Mouse (Mus musculus): ENCODE data around the gene Shisa2.

Shisa2 gene

GRCm38 (mm10) chr14:59625158-59625805, at the start of gene Shisa2:
TSS of gene Shisa2 (plus strand) at chr14:59625308.
- in situ Hi-C loops (cut with MboI; ENCODE audit: low sequenced_read_pairs): no loop called here

- in situ Hi-C loops (cut with MboI; ENCODE audit: low sequenced_read_pairs): no loop called here
Observed at GRCm38 (mm10) chr14:59576385-59576784, 48.7 kb upstream of the Shisa2 start.

- in situ Hi-C loops (cut with MboI; ENCODE audit: low sequenced_read_pairs): no loop called here
Observed at GRCm38 (mm10) chr14:59590614-59591013, 34.5 kb upstream of the Shisa2 start.

GRCm38 (mm10) chr14:59591901-59592300, 33.2 kb upstream of the Shisa2 start:
- in situ Hi-C loops (cut with MboI; ENCODE audit: low sequenced_read_pairs): no loop called here

GRCm38 (mm10) chr14:59592593-59592992, 32.5 kb upstream of the Shisa2 start:
- in situ Hi-C loops (cut with MboI; ENCODE audit: low sequenced_read_pairs): no loop called here

GRCm38 (mm10) chr14:59594988-59595387, 30.1 kb upstream of the Shisa2 start:
- in situ Hi-C loops (cut with MboI; ENCODE audit: low sequenced_read_pairs): no loop called here

GRCm38 (mm10) chr14:59597398-59598259, 27.5 kb upstream of the Shisa2 start, which contains the start of gene Cdadc1:
TSS of gene Cdadc1 (minus strand) at chr14:59597959.
- in situ Hi-C loops (cut with MboI; ENCODE audit: low sequenced_read_pairs): no loop called here

- in situ Hi-C loops (cut with MboI; ENCODE audit: low sequenced_read_pairs): no loop called here
Observed at GRCm38 (mm10) chr14:59598260-59598627, 26.9 kb upstream of the Shisa2 start.

- in situ Hi-C loops (cut with MboI; ENCODE audit: low sequenced_read_pairs): loop anchor here (25.0 kb wide), 1 partner anchor 408 kb away; no protein-coding TSS in a partner anchor
Observed at GRCm38 (mm10) chr14:59604002-59604645, 21.0 kb upstream of the Shisa2 start.

GRCm38 (mm10) chr14:59605671-59606353, 19.3 kb upstream of the Shisa2 start:
- in situ Hi-C loops (cut with MboI; ENCODE audit: low sequenced_read_pairs): loop anchor here (25.0 kb wide), 1 partner anchor 406 kb away; no protein-coding TSS in a partner anchor

- in situ Hi-C loops (cut with MboI; ENCODE audit: low sequenced_read_pairs): loop anchor here (25.0 kb wide), 1 partner anchor 405 kb away; no protein-coding TSS in a partner anchor
Observed at GRCm38 (mm10) chr14:59607021-59607420, 18.1 kb upstream of the Shisa2 start.

GRCm38 (mm10) chr14:59612920-59613625, 12.0 kb upstream of the Shisa2 start:
- in situ Hi-C loops (cut with MboI; ENCODE audit: low sequenced_read_pairs): loop anchor here (25.0 kb wide), 1 partner anchor 399 kb away; no protein-coding TSS in a partner anchor

- in situ Hi-C loops (cut with MboI; ENCODE audit: low sequenced_read_pairs): loop anchor here (25.0 kb wide), 1 partner anchor 398 kb away; no protein-coding TSS in a partner anchor
Observed at GRCm38 (mm10) chr14:59614149-59614548, 11.0 kb upstream of the Shisa2 start.

- in situ Hi-C loops (cut with MboI; ENCODE audit: low sequenced_read_pairs): loop anchor here (25.0 kb wide), 1 partner anchor 395 kb away; no protein-coding TSS in a partner anchor
Observed at GRCm38 (mm10) chr14:59616802-59617201, 8.3 kb upstream of the Shisa2 start.

- in situ Hi-C loops (cut with MboI; ENCODE audit: low sequenced_read_pairs): loop anchor here (25.0 kb wide), 1 partner anchor 388 kb away; no protein-coding TSS in a partner anchor
Observed at GRCm38 (mm10) chr14:59624326-59624885, 702 bp upstream of the Shisa2 start.

GRCm38 (mm10) chr14:59625806-59626364, 777 bp downstream of the Shisa2 start:
- in situ Hi-C loops (cut with MboI; ENCODE audit: low sequenced_read_pairs): no loop called here

GRCm38 (mm10) chr14:59626711-59627110, 1.6 kb downstream of the Shisa2 start:
- in situ Hi-C loops (cut with MboI; ENCODE audit: low sequenced_read_pairs): no loop called here

GRCm38 (mm10) chr14:59627142-59627680, 2.1 kb downstream of the Shisa2 start:
- in situ Hi-C loops (cut with MboI; ENCODE audit: low sequenced_read_pairs): no loop called here

GRCm38 (mm10) chr14:59627823-59628222, 2.7 kb downstream of the Shisa2 start:
- in situ Hi-C loops (cut with MboI; ENCODE audit: low sequenced_read_pairs): no loop called here
